ENCODE assay signal across 13 mouse cellular contexts in genomic region chr17:69127981-69128380, GRCm38 (mm10).
"Had no signal": no experiment of that assay in that cellular context is flagged by ENCODE, and none has a peak within 500 bp of the region (broad histone marks: within the 10 kb centered on the region; RNA-seq: fewer than 3 reads in every experiment).

No protein-coding gene starts in this region.

- H3K9me3 ChIP-seq: limb, embryonic 13.5 days; liver, embryonic 12.5 days; midbrain, embryonic 12.5 days; neural tube, embryonic 13.5 days had no signal

- DNase-seq: kidney, postnatal 10 days; kidney, postnatal 4 days; retina, postnatal 1 day; right cerebral cortex, postnatal 4 days; spleen, adult 18-20 months; thymus, adult 2 months; thymus, postnatal 25 days had no signal

- H3K27me3 ChIP-seq: limb, embryonic 13.5 days; midbrain, embryonic 12.5 days; neural tube, embryonic 13.5 days had no signal

- H3K36me3 ChIP-seq: limb, embryonic 13.5 days; liver, embryonic 12.5 days; midbrain, embryonic 12.5 days; neural tube, embryonic 13.5 days had no signal

- H3K4me2 ChIP-seq: limb, embryonic 13.5 days; liver, embryonic 12.5 days; midbrain, embryonic 12.5 days; neural tube, embryonic 13.5 days had no signal

- H3K4me3 ChIP-seq: layer of hippocampus, adult 2 months; limb, embryonic 13.5 days; liver, embryonic 12.5 days; midbrain, embryonic 12.5 days; neural tube, embryonic 13.5 days had no signal

- ATAC-seq: liver, embryonic 12.5 days; midbrain, embryonic 16.5 days had no signal

- H3K9ac ChIP-seq: limb, embryonic 13.5 days; liver, embryonic 12.5 days; midbrain, embryonic 12.5 days; neural tube, embryonic 13.5 days had no signal

- H3K27ac ChIP-seq: layer of hippocampus, adult 2 months; limb, embryonic 13.5 days; liver, embryonic 12.5 days; midbrain, embryonic 12.5 days had no signal

- H3K4me1 ChIP-seq: liver, embryonic 12.5 days had no signal
